Mouse (Mus musculus): Measurements from ENCODE around the gene Znhit2. TPM values are rescaled to one million over a fixed set of nuclear protein-coding genes. Genes with fewer than 3 reads are reported as not detected.

The Znhit2 gene
- polyA plus RNA-seq, 1 experiment from 2014 or later: 28.6 TPM

DNA sequence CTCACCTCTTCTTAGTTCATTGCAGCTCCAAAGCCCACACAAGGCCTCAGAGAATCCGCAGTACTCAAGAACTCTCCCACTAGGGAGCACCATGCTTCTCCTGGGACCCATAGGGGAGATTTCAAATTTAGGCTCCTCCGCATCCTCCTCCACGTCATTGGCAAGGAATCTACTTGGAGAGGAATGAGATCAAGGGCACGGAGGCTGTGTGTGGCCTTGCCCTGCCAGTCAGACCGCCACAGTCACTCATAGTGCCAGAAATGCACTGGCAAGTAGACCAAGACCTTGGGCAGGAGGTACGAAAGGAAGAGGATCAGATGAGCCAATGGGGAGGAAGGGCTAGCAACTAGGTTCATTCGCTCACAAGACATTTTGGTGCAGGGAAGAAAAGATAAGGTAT, 37.1 kb upstream of the Znhit2 start:
- Histone ChIP-seq H3K36me3 (ENCODE audit: control insufficient read depth, insufficient read depth, low read length) (no peaks in the 10 kb centered on the region), H3K4me3 (ENCODE audit: low read length) (no peak overlapping the region), H3K4me2 (ENCODE audit: low read depth, low read length) (no peak overlapping the region), H3K9me3 (ENCODE audit: control insufficient read depth, low read length) (no peaks in the 10 kb centered on the region), H3K27ac (ENCODE audit: low read length) (no peak overlapping the region), H3K4me1 (replicated peaks; ENCODE audit: control insufficient read depth, insufficient read depth, low read length) (peaks cover 2% of the 10 kb centered on the region; the same call in 1 of the 2 replicates), H3K27me3 (ENCODE audit: control insufficient read depth, insufficient read depth, low read depth, low read length) (no peaks in the 10 kb centered on the region), H3K9ac (ENCODE audit: low read length) (no peak overlapping the region)
- 61% methylated on average over 7 of the region's 7 CpGs for WGBS
- ATAC-seq (ENCODE audit: low read depth): no peak

DNA sequence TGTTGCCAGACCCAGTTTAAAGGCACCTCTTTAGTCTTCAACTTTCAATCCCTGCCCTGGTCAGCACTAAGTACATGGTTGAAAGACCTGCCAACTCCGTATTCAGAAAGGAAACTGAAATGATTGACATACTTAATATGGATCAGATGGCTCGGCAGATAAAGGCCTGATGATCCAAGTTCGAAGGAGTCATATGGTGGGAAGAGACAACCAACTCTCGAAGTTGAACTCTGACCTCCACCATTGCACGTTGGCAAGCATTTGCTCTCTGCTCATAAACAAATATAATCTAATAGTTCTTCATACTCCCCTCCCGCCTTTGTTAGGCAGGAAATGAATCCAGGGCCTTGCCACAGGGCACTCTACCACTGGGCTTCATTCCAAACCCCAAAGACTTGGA, 32.0 kb upstream of the Znhit2 start:
- H3K9me3 ChIP-seq (ENCODE audit: control insufficient read depth, low read length): no peaks in the 10 kb centered on the region
- no peak overlapping the region for H3K4me3 ChIP-seq (ENCODE audit: low read length)
- no peak for ATAC-seq (ENCODE audit: low read depth)
- WGBS: 52% methylated on average over 6 of the region's 6 CpGs
- no peak overlapping the region for H3K27ac ChIP-seq (ENCODE audit: low read length)
- H3K4me1 ChIP-seq (replicated peaks; ENCODE audit: control insufficient read depth, insufficient read depth, low read length): no peaks in the 10 kb centered on the region
- no peaks in the 10 kb centered on the region for H3K27me3 ChIP-seq (ENCODE audit: control insufficient read depth, insufficient read depth, low read depth, low read length)
- no peak overlapping the region for H3K4me2 ChIP-seq (ENCODE audit: low read depth, low read length)
- no peak overlapping the region for H3K9ac ChIP-seq (ENCODE audit: low read length)
- no peaks in the 10 kb centered on the region for H3K36me3 ChIP-seq (ENCODE audit: control insufficient read depth, insufficient read depth, low read length)

GRCm38 (mm10) chr19:6029426-6029825, 31.6 kb upstream of the Znhit2 start:
- H3K27ac ChIP-seq (ENCODE audit: low read length): no peak overlapping the region
- no peak overlapping the region for H3K4me3 ChIP-seq (ENCODE audit: low read length)
- WGBS: 69% methylated on average over 9 of the region's 9 CpGs
- no peak for ATAC-seq (ENCODE audit: low read depth)
- no peaks in the 10 kb centered on the region for H3K27me3 ChIP-seq (ENCODE audit: control insufficient read depth, insufficient read depth, low read depth, low read length)
- H3K9ac ChIP-seq (ENCODE audit: low read length): no peak overlapping the region
- no peaks in the 10 kb centered on the region for H3K4me1 ChIP-seq (replicated peaks; ENCODE audit: control insufficient read depth, insufficient read depth, low read length)
- H3K9me3 ChIP-seq (ENCODE audit: control insufficient read depth, low read length): no peaks in the 10 kb centered on the region
- H3K36me3 ChIP-seq (ENCODE audit: control insufficient read depth, insufficient read depth, low read length): no peaks in the 10 kb centered on the region
- no peak overlapping the region for H3K4me2 ChIP-seq (ENCODE audit: low read depth, low read length)

DNA sequence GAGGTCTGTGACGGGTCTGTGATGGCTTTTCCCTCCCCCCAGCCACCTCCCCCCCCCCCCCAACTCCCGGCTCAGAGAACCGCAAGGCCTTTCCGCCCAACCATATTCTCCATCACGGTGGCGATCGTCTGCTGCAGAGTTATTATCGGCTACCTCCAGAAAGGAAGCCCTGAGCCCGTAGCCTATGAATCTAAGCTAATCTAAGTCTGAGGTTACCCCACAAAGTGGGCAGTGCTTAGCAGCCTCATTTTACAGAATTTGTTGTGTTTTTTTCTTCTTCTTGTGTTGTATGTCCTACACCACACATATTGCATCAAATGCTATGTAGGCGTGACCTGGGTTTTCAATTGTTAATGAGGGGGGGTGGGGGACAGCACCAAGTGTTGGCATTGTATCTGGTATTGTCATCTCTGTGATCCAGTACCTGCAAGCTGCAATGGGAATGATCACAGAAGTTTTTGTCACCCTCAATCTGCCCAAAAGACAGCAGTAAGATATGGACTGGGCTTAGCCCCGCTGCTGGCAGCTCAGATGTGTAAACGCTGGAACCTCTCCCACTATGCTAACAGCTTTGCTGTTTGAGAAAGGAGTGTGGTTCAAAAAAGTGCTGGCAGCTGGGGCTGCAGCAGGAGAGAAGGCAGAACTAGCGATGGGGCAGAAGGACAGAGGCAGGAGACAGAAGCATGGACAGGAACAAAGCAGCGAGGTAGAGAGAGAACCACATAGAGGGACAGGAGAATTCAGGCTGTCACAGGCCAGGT, 30.3 kb upstream of the Znhit2 start:
- Histone ChIP-seq H3K36me3 (ENCODE audit: control insufficient read depth, insufficient read depth, low read length) (no peaks in the 10 kb centered on the region), H3K4me2 (ENCODE audit: low read depth, low read length) (no peak overlapping the region), H3K27me3 (ENCODE audit: control insufficient read depth, insufficient read depth, low read depth, low read length) (no peaks in the 10 kb centered on the region), H3K4me3 (ENCODE audit: low read length) (no peak overlapping the region), H3K9ac (ENCODE audit: low read length) (peak overlapping the region; percentile 9; the same call in 1 of the 2 replicates), H3K27ac (ENCODE audit: low read length) (no peak overlapping the region), H3K4me1 (replicated peaks; ENCODE audit: control insufficient read depth, insufficient read depth, low read length) (no peaks in the 10 kb centered on the region), H3K9me3 (ENCODE audit: control insufficient read depth, low read length) (no peaks in the 10 kb centered on the region)
- 58% methylated on average over 13 of the region's 14 CpGs for WGBS
- ATAC-seq (ENCODE audit: low read depth): no peak

DNA sequence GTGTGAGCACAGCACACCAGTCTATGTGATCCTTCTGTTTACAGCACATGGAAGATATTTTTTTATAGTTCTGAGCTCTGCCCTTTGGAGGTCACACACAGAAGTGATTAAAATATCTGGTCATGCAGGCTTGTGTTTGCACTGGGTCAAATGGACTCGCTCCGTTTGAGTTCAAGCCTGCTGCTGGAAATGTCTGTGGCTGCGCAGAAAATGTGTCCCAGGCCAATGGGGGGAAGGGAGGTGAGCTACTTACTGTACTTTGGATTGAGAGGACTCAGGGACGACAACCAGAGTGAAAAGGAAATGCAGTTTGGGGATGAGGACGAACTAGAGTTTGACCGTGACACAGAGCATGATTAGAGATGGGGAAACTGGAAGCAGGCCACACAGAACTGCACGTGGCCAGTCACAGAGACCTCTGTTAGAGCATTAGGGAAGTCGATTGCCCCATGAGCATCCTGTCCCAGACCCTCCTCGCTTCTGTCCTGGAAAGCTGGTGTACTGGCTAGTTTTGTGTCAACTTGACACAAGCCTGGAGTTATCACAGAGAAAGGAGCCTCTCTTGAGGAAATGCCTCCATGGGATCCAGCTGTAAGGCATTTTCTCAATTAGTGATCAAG, 24.9 kb upstream of the Znhit2 start:
- H3K9ac ChIP-seq (ENCODE audit: low read length): no peak overlapping the region
- H3K36me3 ChIP-seq (ENCODE audit: control insufficient read depth, insufficient read depth, low read length): no peaks in the 10 kb centered on the region
- no peaks in the 10 kb centered on the region for H3K9me3 ChIP-seq (ENCODE audit: control insufficient read depth, low read length)
- no peaks in the 10 kb centered on the region for H3K27me3 ChIP-seq (ENCODE audit: control insufficient read depth, insufficient read depth, low read depth, low read length)
- ATAC-seq (ENCODE audit: low read depth): no peak
- WGBS: 68% methylated on average over 9 of the region's 9 CpGs
- no peak overlapping the region for H3K4me2 ChIP-seq (ENCODE audit: low read depth, low read length)
- H3K4me3 ChIP-seq (ENCODE audit: low read length): no peak overlapping the region
- no peak overlapping the region for H3K27ac ChIP-seq (ENCODE audit: low read length)
- no peaks in the 10 kb centered on the region for H3K4me1 ChIP-seq (replicated peaks; ENCODE audit: control insufficient read depth, insufficient read depth, low read length)

DNA sequence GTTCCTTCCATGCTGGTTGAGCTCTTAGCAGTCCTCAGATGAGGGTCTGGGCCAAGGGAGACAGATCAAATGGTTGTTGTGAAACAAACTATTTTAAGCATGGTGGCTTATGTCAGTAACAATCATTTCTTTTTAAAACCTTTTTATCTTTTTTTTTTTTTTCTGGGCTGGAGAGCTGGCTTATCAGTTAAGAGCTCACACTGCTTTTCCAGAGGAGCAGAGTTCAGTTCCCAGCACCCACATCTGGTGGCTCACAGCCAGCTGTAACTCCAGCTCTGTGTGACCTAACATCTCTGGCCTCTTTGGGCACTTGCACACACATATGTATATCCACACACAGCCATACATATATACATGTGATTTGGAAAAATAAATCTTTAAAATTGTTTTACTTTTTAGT, 23.3 kb upstream of the Znhit2 start:
- ATAC-seq (ENCODE audit: low read depth): no peak
- no peaks in the 10 kb centered on the region for H3K9me3 ChIP-seq (ENCODE audit: control insufficient read depth, low read length)

GRCm38 (mm10) chr19:6038326-6038725, 22.7 kb upstream of the Znhit2 start:
- H3K27ac ChIP-seq (ENCODE audit: low read length): no peak overlapping the region
- no peaks in the 10 kb centered on the region for H3K4me1 ChIP-seq (replicated peaks; ENCODE audit: control insufficient read depth, insufficient read depth, low read length)
- no peaks in the 10 kb centered on the region for H3K36me3 ChIP-seq (ENCODE audit: control insufficient read depth, insufficient read depth, low read length)
- no peak overlapping the region for H3K4me3 ChIP-seq (ENCODE audit: low read length)
- 76% methylated on average over 7 of the region's 7 CpGs for WGBS
- no peak for ATAC-seq (ENCODE audit: low read depth)
- H3K9ac ChIP-seq (ENCODE audit: low read length): no peak overlapping the region
- H3K9me3 ChIP-seq (ENCODE audit: control insufficient read depth, low read length): no peaks in the 10 kb centered on the region
- H3K4me2 ChIP-seq (ENCODE audit: low read depth, low read length): no peak overlapping the region
- H3K27me3 ChIP-seq (ENCODE audit: control insufficient read depth, insufficient read depth, low read depth, low read length): no peaks in the 10 kb centered on the region

More for the DNA sequence above, 23.3 kb upstream of the Znhit2 start:
- Histone ChIP-seq H3K27ac (ENCODE audit: low read length) (no peak overlapping the region), H3K4me1 (replicated peaks; ENCODE audit: control insufficient read depth, insufficient read depth, low read length) (no peaks in the 10 kb centered on the region), H3K4me3 (ENCODE audit: low read length) (no peak overlapping the region), H3K36me3 (ENCODE audit: control insufficient read depth, insufficient read depth, low read length) (no peaks in the 10 kb centered on the region), H3K9ac (ENCODE audit: low read length) (no peak overlapping the region), H3K4me2 (ENCODE audit: low read depth, low read length) (no peak overlapping the region), H3K27me3 (ENCODE audit: control insufficient read depth, insufficient read depth, low read depth, low read length) (no peaks in the 10 kb centered on the region)

- H3K4me2 ChIP-seq (ENCODE audit: low read depth, low read length): no peak overlapping the region
- no peaks in the 10 kb centered on the region for H3K9me3 ChIP-seq (ENCODE audit: control insufficient read depth, low read length)
- no peak overlapping the region for H3K27ac ChIP-seq (ENCODE audit: low read length)
- H3K27me3 ChIP-seq (ENCODE audit: control insufficient read depth, insufficient read depth, low read depth, low read length): no peaks in the 10 kb centered on the region
- no peak for ATAC-seq (ENCODE audit: low read depth)
- H3K4me3 ChIP-seq (ENCODE audit: low read length): no peak overlapping the region
- no peaks in the 10 kb centered on the region for H3K36me3 ChIP-seq (ENCODE audit: control insufficient read depth, insufficient read depth, low read length)
- peaks cover under 1% of the 10 kb centered on the region; the same call in 1 of the 2 replicates for H3K4me1 ChIP-seq (replicated peaks; ENCODE audit: control insufficient read depth, insufficient read depth, low read length)
- H3K9ac ChIP-seq (ENCODE audit: low read length): no peak overlapping the region
Observed at GRCm38 (mm10) chr19:6040002-6040401, 21.0 kb upstream of the Znhit2 start.

DNA sequence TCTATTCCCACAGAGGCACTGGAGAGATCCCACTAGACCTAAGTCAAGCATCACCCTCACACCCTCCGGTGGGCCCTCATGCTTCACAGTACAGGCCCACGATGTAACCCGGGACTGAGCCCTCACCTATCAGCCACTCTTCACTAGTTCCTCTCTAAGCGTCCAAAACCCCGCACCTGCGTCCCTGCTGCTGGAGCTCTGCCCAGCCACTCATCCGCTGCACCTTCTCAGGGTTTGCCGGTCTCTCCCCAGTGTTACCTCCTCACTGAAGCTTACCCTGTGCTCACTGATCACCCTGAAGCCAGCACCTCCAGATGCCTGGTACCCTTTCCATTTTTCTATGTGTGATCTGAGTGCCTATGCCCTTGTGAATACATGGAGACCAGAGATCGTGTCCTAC, 18.7 kb upstream of the Znhit2 start:
- 76% methylated on average over 9 of the region's 9 CpGs for WGBS
- no peaks in the 10 kb centered on the region for H3K36me3 ChIP-seq (ENCODE audit: control insufficient read depth, insufficient read depth, low read length)
- no peak for ATAC-seq (ENCODE audit: low read depth)
- H3K27ac ChIP-seq (ENCODE audit: low read length): no peak overlapping the region
- no peak overlapping the region for H3K4me2 ChIP-seq (ENCODE audit: low read depth, low read length)
- no peak overlapping the region for H3K4me3 ChIP-seq (ENCODE audit: low read length)
- no peak overlapping the region for H3K9ac ChIP-seq (ENCODE audit: low read length)
- peaks cover 8% of the 10 kb centered on the region for H3K4me1 ChIP-seq (replicated peaks; ENCODE audit: control insufficient read depth, insufficient read depth, low read length)
- no peaks in the 10 kb centered on the region for H3K9me3 ChIP-seq (ENCODE audit: control insufficient read depth, low read length)
- no peaks in the 10 kb centered on the region for H3K27me3 ChIP-seq (ENCODE audit: control insufficient read depth, insufficient read depth, low read depth, low read length)

Measured in lung, embryonic 16.5 days (tissue).